Mouse (Mus musculus): Measurements from ENCODE around the gene Lysmd4.
"Not testable (repeated sequence)": the region's sequence is repeated elsewhere in the genome, so short reads cannot be mapped to it uniquely, and the experiment has no call there.

Lysmd4 gene

DNA sequence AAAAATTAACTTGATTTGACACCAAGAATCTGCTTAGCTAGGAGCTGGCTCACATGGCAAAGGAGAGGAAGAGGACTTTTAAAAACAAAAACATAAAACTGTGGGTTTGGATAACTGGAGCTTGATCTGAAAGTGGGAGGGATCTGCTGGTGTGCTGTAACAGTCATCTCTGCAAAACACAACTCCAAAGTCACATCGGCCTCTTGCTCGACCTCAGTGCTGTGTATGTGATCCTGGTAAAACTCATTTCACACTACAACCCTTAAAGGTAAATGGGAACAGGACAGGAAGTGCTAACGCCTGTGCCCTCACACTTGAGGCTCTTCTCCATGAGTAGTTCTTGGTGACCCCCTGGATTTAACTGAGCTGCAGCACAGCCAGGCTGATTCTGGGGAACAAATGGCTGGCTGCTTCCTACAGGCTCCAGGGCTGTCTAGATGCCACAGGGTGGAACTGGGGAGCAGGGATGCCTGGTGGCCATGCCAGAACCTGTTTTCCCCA is 8.3 kb downstream of the Lysmd4 start:
- DNase-seq (ENCODE audit: low read depth) = no peak

DNA sequence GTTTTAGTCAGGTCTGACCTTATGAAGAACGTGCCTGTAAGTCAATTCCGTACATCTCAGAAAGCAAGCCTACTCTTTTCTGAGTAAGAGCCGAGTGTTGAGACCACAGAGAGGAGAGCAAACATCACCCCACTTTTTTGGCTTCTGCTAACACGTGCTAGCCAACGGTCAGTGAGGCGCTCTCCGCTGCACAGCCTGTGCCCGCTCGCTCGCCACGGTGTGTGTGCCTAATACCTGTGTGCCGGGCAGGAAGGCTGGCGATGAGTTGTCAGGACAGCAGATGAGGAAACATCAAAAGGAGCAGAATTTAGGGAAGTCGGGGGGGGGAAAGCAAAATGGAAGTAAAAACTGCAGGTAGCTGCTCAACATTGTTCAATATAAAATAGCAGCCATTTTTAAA is 10.2 kb downstream of the Lysmd4 start:
- DNase-seq (ENCODE audit: low read depth) = no peak

GRCm38 (mm10) chr7:67234797-67235196 is 12.5 kb downstream of the Lysmd4 start:
- DNase-seq (ENCODE audit: low read depth) = no peak

DNA sequence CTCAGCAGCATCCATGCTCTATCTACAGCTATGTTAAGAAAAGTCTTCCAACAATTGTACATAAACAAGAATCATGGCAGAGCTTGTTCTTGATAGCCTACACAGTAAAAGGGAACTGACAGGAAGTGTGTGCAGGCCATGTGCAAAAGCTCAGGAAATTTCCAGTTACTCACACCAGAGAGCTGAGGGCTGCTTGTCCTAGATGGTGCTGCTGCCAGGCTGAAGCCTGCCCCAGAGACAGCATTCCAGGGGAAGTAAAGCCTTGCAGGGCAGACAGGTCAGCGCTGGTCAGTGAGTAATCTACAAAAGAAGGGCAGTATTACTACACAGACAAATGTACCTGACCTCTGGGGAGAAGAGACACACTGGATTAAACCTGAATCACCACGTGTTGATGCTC is 14.0 kb downstream of the Lysmd4 start:
- no peak for DNase-seq (ENCODE audit: low read depth)

DNA sequence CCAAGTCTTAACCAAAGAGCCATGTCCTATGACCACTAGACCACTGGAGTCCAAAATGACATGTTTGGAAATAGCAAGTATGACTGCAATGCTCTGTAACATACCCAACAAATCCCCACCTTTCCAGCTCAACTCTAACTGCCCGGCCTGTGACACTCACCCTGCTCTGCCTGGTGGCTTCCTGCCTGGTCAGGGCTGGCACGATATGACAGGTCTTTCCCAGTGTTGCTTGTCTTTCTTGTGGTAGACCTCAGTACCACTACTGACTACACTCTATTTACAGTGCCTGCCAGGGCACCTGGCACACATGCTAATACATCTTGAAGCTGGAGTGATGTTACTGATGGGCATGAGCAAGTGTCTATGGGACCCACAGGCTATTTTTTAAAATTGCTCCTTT is 15.4 kb downstream of the Lysmd4 start:
- DNase-seq (ENCODE audit: low read depth) = no peak

DNA sequence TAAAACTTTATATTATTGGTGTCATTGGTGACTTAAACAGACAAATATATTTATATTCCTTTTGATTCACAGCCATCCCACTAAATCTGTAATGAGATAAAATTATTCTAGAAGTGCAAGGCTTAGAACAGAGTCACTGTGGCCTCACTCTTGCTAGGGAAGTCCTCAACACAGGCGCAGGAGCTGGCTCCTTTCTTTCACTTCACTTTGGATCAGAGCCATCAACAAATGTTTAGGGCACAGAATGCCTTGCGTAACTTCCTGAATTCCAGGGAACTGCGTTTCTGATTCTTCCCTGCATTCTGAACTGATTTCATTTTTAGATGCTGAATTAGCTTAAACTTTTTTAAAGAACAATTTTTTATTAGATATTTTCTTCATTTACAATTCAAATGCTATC is 19.6 kb downstream of the Lysmd4 start:
- DNase-seq (ENCODE audit: low read depth) = no peak

DNA sequence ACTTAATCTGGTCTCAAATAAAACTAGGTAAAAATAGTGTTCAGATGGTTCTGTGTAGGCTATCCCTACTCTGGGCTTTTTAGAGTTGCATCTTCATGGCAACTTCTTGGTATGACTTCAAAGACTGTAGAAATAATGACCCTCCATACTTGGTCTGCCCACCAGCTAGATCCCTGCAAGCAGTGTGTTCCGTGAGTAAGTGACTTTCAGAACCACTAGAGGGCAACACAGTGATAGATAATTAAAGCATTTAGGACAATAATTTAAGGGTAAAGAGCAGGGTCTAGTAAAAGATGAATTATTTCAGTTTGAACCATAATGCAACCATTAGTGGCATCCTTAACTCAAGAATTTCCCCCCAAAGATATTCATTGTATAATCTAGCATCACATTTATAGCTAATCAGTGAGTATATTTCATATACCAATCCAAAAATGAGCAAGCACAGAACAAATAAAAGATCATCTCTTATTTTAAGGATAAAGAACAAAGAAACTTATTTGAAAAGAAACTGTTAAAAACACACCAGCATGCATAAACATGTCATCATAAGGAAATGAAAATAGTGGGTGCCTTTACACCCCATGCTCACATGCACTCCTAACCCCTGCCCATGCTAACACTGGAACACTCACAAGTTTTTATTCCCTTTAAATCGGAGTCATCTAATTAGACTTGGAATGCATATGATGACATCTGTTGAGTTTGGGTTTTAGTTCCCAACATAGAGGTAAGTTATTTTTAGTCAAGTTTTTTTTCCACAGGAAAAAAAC is 21.0 kb downstream of the Lysmd4 start:
- DNase-seq (ENCODE audit: low read depth) = peak; percentile 59

DNA sequence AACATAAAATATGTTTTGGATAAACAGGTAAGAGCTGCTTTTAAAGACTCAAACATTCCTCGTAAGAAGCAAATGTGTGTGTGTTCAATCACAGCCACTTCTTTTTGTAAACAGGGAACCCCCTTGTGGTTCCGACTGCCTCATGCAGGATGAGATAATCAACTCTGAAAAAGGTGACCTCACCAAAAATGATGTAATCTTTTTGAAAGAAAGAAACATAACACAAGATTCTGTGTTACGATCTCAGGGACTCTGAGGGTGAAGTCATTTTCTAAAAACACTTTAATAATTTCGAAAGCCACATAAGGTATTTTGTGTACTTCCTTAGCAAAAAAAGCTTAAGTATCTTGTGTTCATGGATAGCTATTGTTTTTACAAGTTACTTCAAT is 21.5 kb downstream of the Lysmd4 start:
- peak; percentile 12 for DNase-seq (ENCODE audit: low read depth)

GRCm38 (mm10) chr7:67245255-67245654 is 22.9 kb downstream of the Lysmd4 start:
- no peak for DNase-seq (ENCODE audit: low read depth)

GRCm38 (mm10) chr7:67246067-67246466 is 23.7 kb downstream of the Lysmd4 start:
- no peak for DNase-seq (ENCODE audit: low read depth)

- DNase-seq (ENCODE audit: low read depth) = peak; percentile 22
Observed at GRCm38 (mm10) chr7:67259828-67260563, 37.7 kb downstream of the Lysmd4 start.

DNA sequence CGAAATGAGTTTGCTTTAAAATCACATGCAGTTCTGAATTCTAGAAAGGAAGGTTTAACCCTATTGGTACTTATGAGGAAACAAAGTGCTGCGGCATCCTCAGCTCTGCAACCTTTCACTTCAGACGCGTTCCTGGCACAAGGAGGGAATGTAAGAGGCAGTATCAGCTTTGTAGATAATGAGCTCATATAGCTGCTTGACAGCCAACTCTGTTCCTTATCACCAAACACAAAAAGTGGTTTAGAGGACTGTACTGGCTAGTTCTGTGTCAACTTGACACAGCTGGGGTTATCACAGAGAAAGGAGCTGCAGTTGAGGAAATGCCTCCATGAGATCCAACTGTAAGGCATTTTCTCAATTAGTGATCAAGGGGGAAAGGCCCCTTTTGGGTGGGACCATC is 48.1 kb downstream of the Lysmd4 start:
- not testable (repeated sequence) for DNase-seq (ENCODE audit: low read depth)

DNA sequence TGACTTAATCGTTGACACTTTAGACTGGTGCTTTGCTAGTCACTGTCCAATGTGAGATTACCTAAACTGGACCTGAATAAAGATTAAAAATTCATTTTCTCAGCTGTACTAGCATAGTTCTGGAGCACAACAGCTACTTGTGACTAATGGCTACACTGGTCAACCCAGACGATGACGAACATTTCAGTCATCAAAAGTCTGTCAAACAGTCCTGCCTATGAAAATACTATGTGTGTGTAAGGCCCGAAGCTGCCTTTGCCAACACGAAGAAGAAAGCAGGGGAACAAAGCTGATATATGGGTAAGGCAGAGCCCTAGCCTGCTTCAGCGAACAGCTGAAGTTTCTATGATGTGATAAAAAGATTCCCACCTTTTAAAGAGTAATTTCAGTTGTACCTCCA is 61.2 kb downstream of the Lysmd4 start:
- no peak for DNase-seq (ENCODE audit: low read depth)

DNA sequence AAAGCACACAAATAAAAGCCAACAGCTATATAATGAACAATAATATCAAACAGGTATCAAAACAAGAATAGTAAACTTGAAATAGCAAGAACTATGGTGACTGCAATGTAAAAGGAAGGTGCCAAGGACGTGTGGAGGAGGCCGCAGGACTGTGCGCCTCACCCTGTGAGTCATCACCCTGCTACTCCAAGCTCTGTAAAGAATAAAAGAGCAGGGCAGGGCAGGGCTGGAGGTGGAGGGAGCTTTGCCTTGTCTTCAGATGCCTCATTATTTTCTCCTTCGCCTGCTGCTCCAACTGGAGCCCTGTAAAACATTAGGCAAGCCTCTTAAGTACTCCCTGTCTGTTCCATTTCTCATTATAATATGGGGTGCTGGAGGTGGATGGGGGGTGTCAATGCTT is 65.1 kb downstream of the Lysmd4 start:
- DNase-seq (ENCODE audit: low read depth) = no peak

- DNase-seq (ENCODE audit: low read depth) = no peak
Observed at GRCm38 (mm10) chr7:67291356-67291755, 69.0 kb downstream of the Lysmd4 start.

DNA sequence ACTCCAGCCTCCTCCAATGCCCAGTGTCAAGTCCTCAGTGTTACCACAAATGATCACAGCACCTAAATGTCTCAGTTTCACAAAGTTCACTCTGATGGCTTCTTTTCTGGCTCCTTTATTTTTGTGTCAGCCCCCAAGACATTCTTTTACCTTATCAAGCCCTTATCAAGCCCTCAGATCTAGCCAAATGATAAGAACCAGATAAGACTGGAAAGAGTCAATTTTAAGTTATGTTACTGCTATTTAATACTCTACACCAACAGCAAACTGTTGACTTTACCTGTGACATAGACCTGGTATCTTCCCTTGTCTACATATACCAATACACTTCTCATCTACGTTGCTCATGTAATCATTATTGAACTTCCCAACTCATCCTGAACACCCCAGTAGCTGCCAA is 74.1 kb downstream of the Lysmd4 start:
- no peak for DNase-seq (ENCODE audit: low read depth)

DNA sequence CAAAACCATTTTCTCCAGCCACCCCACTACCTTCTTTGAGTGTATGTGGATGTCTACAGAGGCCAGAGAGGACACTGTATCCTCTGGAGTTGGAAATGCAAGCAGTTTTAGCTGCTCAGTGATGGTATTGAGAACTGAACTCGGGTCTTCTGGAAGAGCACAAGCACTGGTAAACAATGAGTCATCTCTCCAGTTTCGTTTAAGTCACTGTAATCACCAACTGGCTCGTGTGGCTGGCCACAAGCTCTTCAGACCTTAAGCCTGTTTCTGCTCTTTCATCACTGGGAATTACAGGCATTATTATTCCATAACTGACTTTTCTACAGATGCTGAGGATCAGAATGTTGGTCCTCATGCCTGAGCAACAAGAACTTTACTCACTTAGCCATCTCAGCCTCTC is 82.6 kb downstream of the Lysmd4 start:
- no peak for DNase-seq (ENCODE audit: low read depth)

DNA sequence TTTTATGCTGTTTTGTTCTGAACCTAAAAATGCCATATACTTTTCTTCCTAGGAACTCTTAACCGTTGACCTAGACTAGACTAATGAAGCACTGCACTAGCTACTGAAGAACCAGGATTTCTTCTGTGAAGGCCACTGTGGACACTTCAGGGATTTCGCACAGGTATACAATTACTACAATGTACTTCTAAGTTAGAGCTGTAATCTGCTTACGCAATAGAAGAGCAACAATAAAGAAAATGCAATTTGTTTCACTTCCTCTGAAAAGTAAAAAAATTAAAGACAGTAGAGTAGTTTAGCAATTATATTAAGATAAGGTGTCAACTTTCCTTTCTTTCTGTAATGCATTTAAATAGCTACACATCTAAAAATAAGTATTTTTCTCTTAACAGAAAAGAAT is 84.7 kb downstream of the Lysmd4 start:
- no peak for DNase-seq (ENCODE audit: low read depth)

- no peak for DNase-seq (ENCODE audit: low read depth)
Observed at GRCm38 (mm10) chr7:67308102-67308501, 85.8 kb downstream of the Lysmd4 start.

DNA sequence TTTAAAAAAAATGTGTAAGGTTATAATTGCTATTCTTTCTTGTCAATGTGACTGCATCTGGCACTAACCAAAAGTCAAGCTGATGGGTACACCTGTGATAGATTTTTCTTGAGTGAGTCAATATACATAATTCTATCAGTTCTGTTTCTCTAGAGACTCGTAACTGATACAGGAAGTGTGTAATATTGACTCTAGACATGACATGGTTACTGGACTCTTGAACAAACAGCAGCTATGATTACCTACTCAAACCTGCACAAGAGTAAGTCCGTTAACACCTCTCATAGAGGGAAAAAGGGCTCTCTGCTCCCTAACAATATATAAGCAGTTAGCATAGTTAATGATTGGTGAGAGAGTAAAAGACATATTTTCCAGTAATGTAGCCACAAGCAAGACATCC is 87.8 kb downstream of the Lysmd4 start:
- DNase-seq (ENCODE audit: low read depth) = no peak

GRCm38 (mm10) chr7:67313200-67313599 is 90.9 kb downstream of the Lysmd4 start:
- no peak for DNase-seq (ENCODE audit: low read depth)

DNA sequence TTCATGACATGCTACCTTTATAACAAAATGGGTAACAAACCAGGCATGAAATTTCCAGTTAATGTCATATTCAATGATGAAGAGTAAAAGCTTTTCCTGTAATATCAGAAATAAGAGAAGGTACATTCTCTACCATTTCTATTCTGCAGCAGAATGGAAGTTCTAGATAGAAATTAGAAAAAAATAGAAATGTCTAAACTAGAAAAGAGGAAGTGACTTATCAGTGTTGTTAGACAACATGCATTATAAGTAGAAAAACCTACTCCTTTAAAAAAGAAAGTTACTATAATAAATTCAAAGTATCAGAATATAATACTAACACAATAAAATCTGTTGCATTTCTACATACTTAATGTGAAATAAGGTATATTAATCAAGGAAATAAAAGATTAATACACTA is 96.4 kb downstream of the Lysmd4 start:
- no peak for DNase-seq (ENCODE audit: low read depth)

- no peak for DNase-seq (ENCODE audit: low read depth)
Observed at GRCm38 (mm10) chr7:67320359-67320758, 98.0 kb downstream of the Lysmd4 start.
